ENCODE assay signal across 24 mouse cellular contexts in the genomic region with DNA sequence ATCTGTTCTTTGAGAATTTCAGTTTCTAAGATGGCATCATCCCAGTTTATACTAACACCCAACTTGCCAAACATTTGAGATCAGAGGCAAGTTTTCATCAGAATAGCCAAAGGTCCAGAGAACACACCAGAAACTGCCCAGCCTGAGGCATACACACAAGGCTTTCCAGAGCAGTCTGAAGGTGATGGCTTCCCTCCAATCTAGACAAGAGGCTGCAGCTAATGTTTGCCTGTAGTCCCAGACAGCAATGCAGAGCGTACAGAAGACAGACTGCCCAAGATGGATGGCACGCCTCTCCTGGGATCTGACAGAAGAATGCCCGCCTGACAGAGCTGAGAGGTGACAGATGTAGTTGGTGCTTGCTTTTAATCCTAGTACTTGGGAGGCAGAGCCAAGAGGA. TPM values are rescaled to one million over a fixed set of nuclear protein-coding genes. Genes with fewer than 3 reads are reported as not detected.
DNase-seq lines count a peak whose midpoint lies in the region; ATAC-seq and TF ChIP-seq lines count a peak whose summit lies in the region.
"Had no signal": no experiment of that assay in that cellular context is flagged by ENCODE, and none has a peak within 500 bp of the region (broad histone marks: within the 10 kb centered on the region; RNA-seq: fewer than 3 reads in every experiment).

No protein-coding gene starts in this region.

- H3K27ac ChIP-seq in hindbrain, embryonic 13.5 days: peak overlapping the region; percentile 40; the same call in 1 of the 2 replicates
- no peak overlapping the region for H3K27ac ChIP-seq in hindbrain, embryonic 11.5 days (ENCODE audit: low read depth, low read length)
- peak overlapping the region; percentile 92 for H3K27ac ChIP-seq in liver, adult 2 months (replicated peaks; ENCODE audit: insufficient read depth, low read depth, low read length)
- H3K27ac ChIP-seq in liver, embryonic 12.5 days: no peak overlapping the region
- H3K27ac ChIP-seq: embryonic facial prominence, embryonic 10.5 days; forebrain, embryonic 13.5 days; gastrocnemius, adult 2 months; hindbrain, embryonic 15.5 days had no signal

- no peak for TF ChIP-seq CTCF in liver, adult 2 months (IDR thresholded peaks at IDR 0.05; ENCODE audit: low read depth, low read length)

- H3K4me3 ChIP-seq in hindbrain, embryonic 13.5 days: no peak overlapping the region
- no peak overlapping the region for H3K4me3 ChIP-seq in hindbrain, embryonic 11.5 days (ENCODE audit: low read depth, low read length)
- H3K4me3 ChIP-seq in liver, adult 2 months (ENCODE audit: insufficient read depth, low read depth, low read length): no peak overlapping the region
- H3K4me3 ChIP-seq in liver, embryonic 12.5 days: no peak overlapping the region
- H3K4me3 ChIP-seq: embryonic facial prominence, embryonic 10.5 days; forebrain, embryonic 13.5 days; gastrocnemius, adult 2 months; heart, embryonic 10.5 days; heart, embryonic 15.5 days; hindbrain, embryonic 15.5 days had no signal

- no peaks in the 10 kb centered on the region for H3K36me3 ChIP-seq in hindbrain, embryonic 13.5 days
- H3K36me3 ChIP-seq in hindbrain, embryonic 11.5 days (ENCODE audit: control insufficient read depth, insufficient read depth, low read length): no peaks in the 10 kb centered on the region
- H3K36me3 ChIP-seq in liver, adult 2 months (ENCODE audit: control insufficient read depth, insufficient read depth, low read length): no peaks in the 10 kb centered on the region
- H3K36me3 ChIP-seq in liver, embryonic 12.5 days: no peaks in the 10 kb centered on the region
- H3K36me3 ChIP-seq: embryonic facial prominence, embryonic 10.5 days; heart, embryonic 10.5 days; heart, embryonic 15.5 days; hindbrain, embryonic 15.5 days had no signal

- DNase-seq in cerebellum, postnatal 10 days: peak; percentile 31 to 42
- no peak for DNase-seq in cerebellum, adult 9-11 months
- no peak for DNase-seq in hindbrain, embryonic 11.5 days (ENCODE audit: low spot score)
- DNase-seq in liver, adult 2 months (ENCODE audit: extremely low read depth, low read depth, low spot score): peak; percentile 97
- DNase-seq in adipocyte (ENCODE audit: low spot score): peak; percentile 79
- no peak for DNase-seq in ovary, postnatal 14 days (ENCODE audit: low spot score)
- DNase-seq: adrenal gland, adult 2 months; adrenal gland, postnatal 25 days; cerebellum, adult 11 months; cerebellum, adult 9-10 months; gastrocnemius, adult 2 months; gastrocnemius, postnatal 25 days; heart, postnatal 4 days had no signal

- no peaks in the 10 kb centered on the region for H3K27me3 ChIP-seq in hindbrain, embryonic 13.5 days
- no peaks in the 10 kb centered on the region for H3K27me3 ChIP-seq in hindbrain, embryonic 11.5 days (ENCODE audit: control insufficient read depth, insufficient read depth, low read length)
- H3K27me3 ChIP-seq in liver, adult 2 months (ENCODE audit: control insufficient read depth, insufficient read depth, low read length): no peaks in the 10 kb centered on the region
- H3K27me3 ChIP-seq in liver, embryonic 12.5 days (replicated peaks): no peaks in the 10 kb centered on the region
- H3K27me3 ChIP-seq: forebrain, embryonic 13.5 days; heart, embryonic 15.5 days; hindbrain, embryonic 15.5 days; Patski had no signal

- peaks cover 39% of the 10 kb centered on the region for H3K79me2 ChIP-seq in liver, adult 2 months (ENCODE audit: control insufficient read depth, insufficient read depth, low read length)

- TF ChIP-seq POLR2A in liver, adult 2 months (IDR thresholded peaks at IDR 0.05; ENCODE audit: extremely low read depth, insufficient read depth, low read length): no peak

- H3K9ac ChIP-seq in hindbrain, embryonic 13.5 days: no peak overlapping the region
- H3K9ac ChIP-seq in hindbrain, embryonic 11.5 days (ENCODE audit: low read depth, low read length): no peak overlapping the region
- H3K9ac ChIP-seq in liver, adult 2 months (ENCODE audit: low read depth, low read length): peak overlapping the region; percentile 37
- H3K9ac ChIP-seq in liver, embryonic 12.5 days: no peak overlapping the region
- H3K9ac ChIP-seq: forebrain, embryonic 13.5 days; heart, embryonic 15.5 days; hindbrain, embryonic 15.5 days had no signal

- no peak overlapping the region for H3K4me2 ChIP-seq in hindbrain, embryonic 13.5 days
- H3K4me2 ChIP-seq in hindbrain, embryonic 11.5 days (replicated peaks; ENCODE audit: low read depth, low read length): no peak overlapping the region
- H3K4me2 ChIP-seq in liver, embryonic 12.5 days: no peak overlapping the region
- H3K4me2 ChIP-seq: forebrain, embryonic 13.5 days; heart, embryonic 15.5 days; hindbrain, embryonic 15.5 days had no signal

- peaks cover 45% of the 10 kb centered on the region for H3K4me1 ChIP-seq in hindbrain, embryonic 13.5 days (replicated peaks)
- no peaks in the 10 kb centered on the region for H3K4me1 ChIP-seq in hindbrain, embryonic 11.5 days (replicated peaks; ENCODE audit: control insufficient read depth, insufficient read depth, low read length)
- peaks cover 65% of the 10 kb centered on the region for H3K4me1 ChIP-seq in liver, adult 2 months (ENCODE audit: control insufficient read depth, insufficient read depth, low read length)
- peaks cover 36% of the 10 kb centered on the region for H3K4me1 ChIP-seq in liver, embryonic 12.5 days

- no peaks in the 10 kb centered on the region for H3K9me3 ChIP-seq in hindbrain, embryonic 13.5 days
- H3K9me3 ChIP-seq in hindbrain, embryonic 11.5 days (ENCODE audit: control insufficient read depth, low read length): no peaks in the 10 kb centered on the region
- H3K9me3 ChIP-seq in liver, embryonic 12.5 days (replicated peaks): no peaks in the 10 kb centered on the region
- H3K9me3 ChIP-seq: embryonic facial prominence, embryonic 10.5 days; forebrain, embryonic 13.5 days; heart, embryonic 10.5 days; heart, embryonic 15.5 days; hindbrain, embryonic 15.5 days had no signal

- 52% methylated on average over 3 of the region's 3 CpGs for WGBS in hindbrain, embryonic 13.5 days
- WGBS in hindbrain, embryonic 11.5 days: 69% methylated on average over 3 of the region's 3 CpGs
- WGBS in liver, adult 2 months: 23% methylated on average over 3 of the region's 3 CpGs
- WGBS in liver, embryonic 12.5 days (ENCODE audit: insufficient replicate concordance): 66% methylated on average over 3 of the region's 3 CpGs

- no peak for ATAC-seq in hindbrain, embryonic 13.5 days (ENCODE audit: low FRiP score)
- no peak for ATAC-seq in hindbrain, embryonic 11.5 days (ENCODE audit: low FRiP score)
- ATAC-seq in liver, embryonic 12.5 days: no peak
- ATAC-seq: activated CD4-positive, CD25-positive, alpha-beta regulatory T cell, adult 4 months; forebrain, embryonic 13.5 days; inflammation-experienced regulatory T-cells, adult 6 months; intestine, postnatal 0 days; Patski had no signal

RNA-seq across cellular contexts. Expression of gene B4galt5, which starts 25.9 kb away (rescaled TPM):
- 12.3 and 12.5 TPM in 2 replicates for polyA plus RNA-seq in hindbrain, embryonic 13.5 days (2015; fragmentation: Nextera tagmentation; extraction: Ambion mirVana)
- polyA plus RNA-seq in hindbrain, embryonic 11.5 days (2014; fragmentation: Nextera tagmentation; extraction: Ambion mirVana): 15.3 and 19.2 TPM in 2 replicates
- 8.1 and 17.7 TPM in 2 replicates for total RNA-seq in liver, adult 2 months (2014; rRNA removed)
- polyA plus RNA-seq in liver, adult 2 months (2012; rRNA removed): 14.9 and 15.7 TPM in 2 replicates
- 8.1 and 9.9 TPM in 2 replicates for polyA plus RNA-seq in liver, embryonic 12.5 days (2016; fragmentation: Nextera tagmentation; extraction: Ambion mirVana)

Comparison
In these comparisons a context has a peak if more than half of its experiments do, and no peak if none do; other contexts are left out.
1. DNase-seq: peak in cerebellum, postnatal 10 days (2 of 2), liver, adult 2 months (single experiment) and adipocyte (single experiment); none in cerebellum, adult 9-11 months (single experiment), hindbrain, embryonic 11.5 days (single experiment) and ovary, postnatal 14 days (single experiment).
2. H3K27ac ChIP-seq: peak in hindbrain, embryonic 13.5 days (single experiment) and liver, adult 2 months (single experiment); none in hindbrain, embryonic 11.5 days (single experiment) and liver, embryonic 12.5 days (single experiment).